Mouse (Mus musculus) embryonic fibroblast, embryonic 13.5 days (primary cell): ENCODE measurements at regions not wholly inside any gene's neighbourhood (a gene's known extent, or its start where the extent isn't known, plus 50 kb on each side); places are given as distances from the start of the nearest gene placed in this dataset.

Source experiments
- H3K27ac ChIP-seq: 2 replicates; pipeline ENCODE4 v1.5.1; 2012; ENCODE audit warnings: low read length, control low read depth, inconsistent platforms; ENCODE audit not compliant: insufficient read depth
- H3K4me1 ChIP-seq: 2 replicates; pipeline ENCODE4 v1.6.1; 2011; ENCODE audit warnings: low read length; ENCODE audit not compliant: control insufficient read depth, insufficient read depth
- H3K4me3 ChIP-seq: 2 replicates; pipeline ENCODE4 v1.5.1; 2011; ENCODE audit warnings: mild to moderate bottlenecking, control low read depth, low read length; ENCODE audit not compliant: insufficient read depth
- CTCF ChIP-seq: IDR thresholded peaks from 2 replicates; pipeline ENCODE4 v1.5.1; 2011; ENCODE audit warnings: mild to moderate bottlenecking, control low read depth, low read length, moderate library complexity, borderline replicate concordance; ENCODE audit not compliant: insufficient read depth
- POLR2A ChIP-seq: IDR thresholded peaks from 2 replicates; pipeline ENCODE4 v1.6.1; 2011; ENCODE audit warnings: low read depth, mild to moderate bottlenecking, control low read depth, low read length, moderate library complexity

DNA sequence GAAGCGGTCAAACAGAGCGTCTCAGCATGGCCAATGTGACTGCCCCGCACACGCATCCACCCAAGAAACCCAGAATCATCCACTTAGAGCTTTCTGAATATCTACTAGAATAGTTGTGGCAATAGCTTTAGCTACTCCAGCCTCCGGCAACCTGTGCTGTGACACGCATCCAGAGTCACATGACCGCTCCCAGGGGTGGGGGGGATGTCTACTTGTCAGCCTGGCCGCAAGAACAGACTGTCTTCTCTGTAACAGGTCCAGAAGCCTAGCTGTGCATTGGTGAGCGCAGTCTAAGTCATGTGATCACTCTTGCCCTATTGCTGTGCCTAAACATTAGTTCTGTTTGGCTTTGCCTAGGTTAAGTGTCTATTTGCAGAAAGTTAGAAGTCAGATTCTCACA is 137.5 kb downstream of the Zfp706 start:
- Histone ChIP-seq H3K4me3 (no peak overlapping the region), H3K27ac (no peak overlapping the region), H3K4me1 (peaks cover 17% of the 10 kb centered on the region; the same call in 1 of the 2 replicates)
- TF ChIP-seq CTCF (no peak), POLR2A (no peak)

DNA sequence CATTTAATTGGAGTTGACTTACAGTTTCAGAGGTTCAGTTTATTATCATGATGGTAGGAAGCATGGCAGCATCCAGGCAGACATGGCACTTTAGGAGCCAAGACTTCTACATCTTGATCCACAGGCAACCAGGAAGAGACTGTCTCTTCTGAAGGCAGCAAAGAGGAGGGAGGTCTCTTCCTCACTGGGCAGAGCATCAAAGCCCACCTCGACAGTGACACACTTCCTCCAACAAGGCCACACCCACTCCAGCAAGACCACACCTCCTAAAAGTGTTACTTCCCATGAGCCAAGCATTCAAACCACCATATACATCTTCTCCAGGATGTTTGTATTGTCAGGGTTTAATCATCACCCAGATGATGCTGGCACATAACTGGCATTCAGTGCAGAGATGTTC is 141.5 kb downstream of the Zfp706 start:
- no peak overlapping the region for H3K4me3 ChIP-seq

DNA sequence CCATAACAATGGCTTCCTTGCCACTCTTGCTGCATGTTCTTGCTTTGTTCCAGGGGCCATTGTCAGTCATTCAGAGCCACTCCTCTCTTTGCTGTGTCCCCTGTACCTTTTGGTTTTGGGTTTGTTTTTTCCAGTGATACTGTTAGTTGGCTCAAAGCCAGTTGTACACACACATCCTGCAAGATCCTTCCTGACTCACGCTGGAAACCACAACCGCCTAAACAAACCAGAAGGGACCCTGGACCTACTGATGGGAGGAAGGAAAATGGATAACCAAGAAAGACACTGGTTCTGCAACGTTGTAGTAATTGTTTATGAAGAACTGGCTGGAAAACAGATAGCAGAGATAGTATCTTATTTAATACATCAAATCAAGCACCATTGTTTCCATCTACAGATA is 142.2 kb downstream of the Zfp706 start:
- H3K4me1 ChIP-seq, result peaks cover 7% of the 10 kb centered on the region; the same call in 1 of the 2 replicates
- TF ChIP-seq CTCF (no peak), POLR2A (no peak)
- H3K27ac ChIP-seq, result no peak overlapping the region
- H3K4me3 ChIP-seq, result no peak overlapping the region

More for the DNA sequence above, 141.5 kb downstream of the Zfp706 start:
- no peak for TF ChIP-seq POLR2A
- no peak for TF ChIP-seq CTCF
- Histone ChIP-seq H3K27ac (no peak overlapping the region), H3K4me1 (peaks cover 7% of the 10 kb centered on the region; the same call in 1 of the 2 replicates)

DNA sequence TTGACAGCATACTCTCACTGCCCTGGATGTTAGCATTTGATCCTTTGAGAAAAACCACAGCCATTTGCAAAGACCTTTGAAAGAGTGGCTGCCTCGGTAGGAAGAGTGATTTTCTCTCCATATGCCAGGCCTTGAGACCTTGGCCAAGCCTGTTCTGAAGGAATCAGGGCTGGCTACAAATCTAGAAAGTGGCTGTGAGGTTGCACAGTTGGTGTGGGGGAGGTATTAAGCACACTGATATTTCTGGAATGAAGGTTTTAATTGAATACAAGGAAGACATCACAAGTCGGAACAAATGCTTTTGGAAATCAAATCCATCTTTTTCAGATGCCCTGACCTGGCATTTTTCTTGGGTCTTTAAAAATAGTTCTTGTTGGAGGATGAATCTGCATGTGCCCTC is 143.5 kb downstream of the Zfp706 start:
- Histone ChIP-seq H3K4me1 (peaks cover 7% of the 10 kb centered on the region; the same call in 1 of the 2 replicates), H3K27ac (no peak overlapping the region), H3K4me3 (no peak overlapping the region)
- TF ChIP-seq POLR2A (no peak), CTCF (no peak)

DNA sequence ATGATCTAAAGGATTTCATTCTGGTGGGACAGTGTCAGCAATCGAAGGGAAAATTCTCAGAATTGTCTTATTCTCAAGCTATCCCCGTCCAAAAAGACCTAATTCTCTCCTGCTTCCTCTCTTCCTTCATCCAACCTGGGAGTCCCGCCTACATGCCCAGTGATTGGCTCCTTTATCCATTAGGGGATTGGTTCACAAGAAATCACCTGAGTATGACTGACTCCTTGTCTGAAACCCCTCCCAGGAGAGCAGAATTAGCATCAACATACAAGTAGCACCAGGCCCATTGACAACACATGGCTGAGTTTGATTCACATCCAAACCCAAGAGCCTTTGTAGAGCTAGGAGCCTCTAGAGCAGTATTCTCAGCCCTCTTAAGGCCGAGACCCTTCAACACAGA is 148.9 kb downstream of the Zfp706 start:
- TF ChIP-seq POLR2A (no peak), CTCF (no peak)
- Histone ChIP-seq H3K4me1 (peaks cover 6% of the 10 kb centered on the region; the same call in 1 of the 2 replicates), H3K4me3 (no peak overlapping the region), H3K27ac (no peak overlapping the region)

DNA sequence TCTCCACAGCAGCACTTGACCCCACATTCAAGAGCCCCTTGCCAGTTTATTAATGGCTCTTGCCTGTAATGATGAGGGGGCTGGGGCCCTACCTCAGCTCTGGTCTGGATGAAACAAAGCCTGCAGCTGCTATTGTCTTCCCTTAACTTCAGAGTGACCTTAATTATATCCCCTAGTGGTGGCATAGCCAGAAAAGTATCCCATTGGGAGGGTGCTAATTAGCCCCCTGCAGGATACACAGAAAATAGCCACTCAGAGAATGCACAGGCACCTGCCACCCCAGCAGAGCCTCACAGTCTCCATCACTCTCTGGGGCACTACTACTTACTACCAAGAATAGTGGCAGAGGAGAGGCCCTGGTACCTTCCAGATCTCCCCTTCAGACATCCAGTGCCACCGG is 150.0 kb downstream of the Zfp706 start:
- H3K27ac ChIP-seq, result no peak overlapping the region
- H3K4me3 ChIP-seq, result no peak overlapping the region
- H3K4me1 ChIP-seq, result peaks cover 6% of the 10 kb centered on the region; the same call in 1 of the 2 replicates
- TF ChIP-seq CTCF (no peak), POLR2A (no peak)

DNA sequence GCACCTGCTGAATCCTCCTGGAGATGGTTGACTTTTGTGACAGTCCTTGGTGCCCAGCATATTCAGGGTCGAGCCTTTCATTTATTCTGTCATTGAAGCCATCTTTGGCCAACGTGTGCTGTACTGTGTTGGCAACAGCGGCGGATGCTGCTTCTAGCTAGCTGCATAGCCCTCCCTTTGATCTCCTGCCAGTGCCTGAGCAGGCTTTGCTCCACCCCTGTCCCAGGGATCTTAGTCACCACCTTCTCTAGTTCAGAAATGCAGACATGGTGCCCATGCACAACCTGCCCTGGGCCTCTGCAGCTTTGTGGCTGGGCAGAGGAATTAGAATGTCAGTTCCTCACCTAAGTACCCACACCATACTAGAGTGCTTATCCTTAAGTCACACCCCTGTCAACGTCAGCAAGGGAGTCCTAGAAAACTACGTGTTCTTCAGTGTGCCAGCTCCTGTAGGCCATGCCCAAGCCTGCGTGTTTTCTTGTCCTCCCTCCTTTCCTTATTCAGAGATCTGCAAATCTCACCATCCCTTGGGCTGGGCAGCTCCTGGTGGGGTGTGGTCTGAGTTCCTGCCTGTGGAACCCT is 151.9 kb downstream of the Zfp706 start:
- Histone ChIP-seq H3K4me1 (peaks cover 6% of the 10 kb centered on the region; the same call in 1 of the 2 replicates), H3K27ac (peak overlapping the region; percentile 28; the same call in 1 of the 2 replicates), H3K4me3 (no peak overlapping the region)
- TF ChIP-seq CTCF (no peak), POLR2A (no peak)

DNA sequence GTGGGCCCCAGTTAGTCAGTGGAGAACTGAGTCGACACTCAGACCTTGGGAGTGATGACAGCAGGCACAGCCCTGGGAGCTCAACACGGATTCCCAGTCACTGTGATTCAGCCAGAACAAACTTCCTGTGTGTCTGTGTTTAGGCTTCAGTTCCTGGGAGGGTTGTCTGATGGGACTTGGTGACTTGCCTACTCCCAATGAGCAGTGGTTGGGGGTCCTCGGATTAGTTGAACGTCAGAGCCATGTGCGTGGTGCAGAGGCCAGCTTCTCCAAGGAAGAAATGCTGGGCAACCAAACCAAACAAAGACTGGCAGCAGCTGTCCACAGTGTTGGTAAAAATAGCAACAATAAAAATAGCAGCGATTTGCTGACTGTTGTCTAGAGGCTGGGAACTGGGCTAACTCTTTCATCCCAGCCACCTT is 152.7 kb downstream of the Zfp706 start:
- H3K27ac ChIP-seq, result peak overlapping the region; percentile 28; the same call in 1 of the 2 replicates
- no peak for TF ChIP-seq CTCF
- H3K4me3 ChIP-seq, result no peak overlapping the region
- H3K4me1 ChIP-seq, result peaks cover 6% of the 10 kb centered on the region; the same call in 1 of the 2 replicates

DNA sequence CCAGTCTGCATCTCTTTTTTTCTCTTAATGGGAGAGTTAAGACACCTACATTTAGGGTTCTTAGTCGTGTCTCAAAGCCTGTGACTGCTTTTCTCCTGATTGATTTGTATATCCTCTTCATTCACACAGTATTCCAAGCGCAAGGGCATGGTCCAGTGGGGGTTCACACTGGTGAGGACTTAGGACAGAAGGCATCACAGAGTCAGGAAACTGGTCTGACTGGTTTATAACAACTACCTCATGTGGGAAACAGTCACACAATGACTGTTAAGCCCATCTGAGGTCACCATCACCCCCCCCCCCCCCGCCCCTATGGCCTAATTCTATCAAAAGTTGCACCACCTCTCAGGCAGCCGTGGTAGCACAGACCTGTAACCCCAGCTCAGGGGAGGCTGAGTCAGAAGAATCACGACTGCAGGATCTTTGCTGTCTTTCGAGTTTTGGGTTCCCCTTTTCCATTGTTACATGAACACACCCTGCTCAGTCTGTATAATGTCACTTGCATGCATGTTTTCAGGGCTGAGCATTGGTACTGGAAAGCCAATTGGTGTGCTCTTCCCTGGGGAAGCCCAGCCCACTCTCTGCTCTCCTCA is 155.2 kb downstream of the Zfp706 start:
- TF ChIP-seq CTCF, result no peak
- Histone ChIP-seq H3K4me1 (peaks cover 6% of the 10 kb centered on the region; the same call in 1 of the 2 replicates), H3K27ac (no peak overlapping the region), H3K4me3 (no peak overlapping the region)

DNA sequence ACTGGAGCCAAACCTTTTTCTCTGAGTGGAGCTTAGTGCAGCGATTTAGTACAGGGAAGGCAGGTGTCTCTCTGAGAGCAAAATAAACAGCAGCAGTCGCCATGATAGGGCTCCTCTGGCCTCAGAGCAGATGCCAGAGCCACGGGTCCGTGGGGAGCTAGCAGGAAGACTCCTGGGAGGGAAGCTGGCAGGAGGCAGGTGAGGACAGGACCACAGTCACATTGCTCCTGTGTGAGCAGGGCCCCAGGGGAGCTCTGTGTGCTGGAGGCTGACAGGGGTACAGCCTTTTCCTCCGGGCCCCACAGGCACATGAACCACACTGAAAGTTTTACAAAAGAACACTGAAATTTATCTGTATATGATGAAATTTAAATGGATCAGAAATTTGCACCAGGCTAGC is 159.3 kb downstream of the Zfp706 start:
- peaks cover 4% of the 10 kb centered on the region; the same call in 1 of the 2 replicates for H3K4me1 ChIP-seq
- no peak for TF ChIP-seq CTCF
- TF ChIP-seq POLR2A, result no peak
- no peak overlapping the region for H3K4me3 ChIP-seq
- H3K27ac ChIP-seq, result no peak overlapping the region

DNA sequence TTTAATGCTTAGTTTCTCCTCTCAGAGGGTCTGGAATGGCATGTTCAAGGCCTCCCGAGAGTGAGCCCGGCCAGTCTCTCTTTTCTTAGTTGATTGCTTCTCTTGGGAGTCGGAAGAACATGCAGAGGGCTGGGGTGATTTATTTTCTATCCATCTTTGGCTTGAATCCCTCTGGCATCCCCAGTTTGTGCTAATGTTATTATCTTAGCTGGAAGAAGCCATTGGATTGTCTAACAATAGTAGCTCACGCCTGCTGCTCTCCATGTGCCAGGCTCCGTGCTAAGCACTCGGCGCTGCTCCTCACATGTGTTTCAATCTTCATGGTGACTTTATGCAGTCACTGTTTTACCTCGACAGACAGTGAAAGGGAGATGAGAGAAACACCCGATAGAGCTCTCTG is 160.8 kb downstream of the Zfp706 start:
- no peak overlapping the region for H3K4me3 ChIP-seq
- TF ChIP-seq CTCF, result no peak
- TF ChIP-seq POLR2A, result no peak
- H3K4me1 ChIP-seq, result peaks cover 4% of the 10 kb centered on the region; the same call in 1 of the 2 replicates
- no peak overlapping the region for H3K27ac ChIP-seq
